9 mouse cellular contexts compared by ENCODE assay signal in genomic region chr9:69760371-69761301, GRCm38 (mm10). TPM values are rescaled to one million over a fixed set of nuclear protein-coding genes. Genes with fewer than 3 reads are reported as not detected.
DNase-seq lines count a peak whose midpoint lies in the region; ATAC-seq and TF ChIP-seq lines count a peak whose summit lies in the region.
"Had no signal": no experiment of that assay in that cellular context is flagged by ENCODE, and none has a peak within 500 bp of the region (broad histone marks: within the 10 kb centered on the region; RNA-seq: fewer than 3 reads in every experiment).

TSS of gene Foxb1 (minus strand) at chr9:69760940.

- H3K9me3 ChIP-seq in forebrain, embryonic 10.5 days: no peaks in the 10 kb centered on the region
- no peaks in the 10 kb centered on the region for H3K9me3 ChIP-seq in forebrain, embryonic 16.5 days (ENCODE audit: control insufficient read depth, low read length)
- no peaks in the 10 kb centered on the region for H3K9me3 ChIP-seq in E14TG2a.4 (ENCODE audit: low read length)
- H3K9me3 ChIP-seq in forebrain, embryonic 13.5 days (replicated peaks): no peaks in the 10 kb centered on the region
- no peaks in the 10 kb centered on the region for H3K9me3 ChIP-seq in midbrain, embryonic 11.5 days (ENCODE audit: control insufficient read depth, low read length)

- no peak within 1 kb of the TSS for H3K9ac ChIP-seq in forebrain, embryonic 16.5 days (replicated peaks; ENCODE audit: low read depth, low read length)
- peak within 1 kb of the TSS; percentile 40; the same call in 1 of the 2 replicates for H3K9ac ChIP-seq in forebrain, embryonic 13.5 days
- H3K9ac ChIP-seq in midbrain, embryonic 11.5 days (ENCODE audit: low read length): peak within 1 kb of the TSS; percentile 78

- H3K4me1 ChIP-seq in forebrain, embryonic 10.5 days: peaks cover 95% of the 10 kb centered on the region
- no peaks in the 10 kb centered on the region; the same call in 1 of the 2 replicates for H3K4me1 ChIP-seq in forebrain, embryonic 16.5 days (replicated peaks; ENCODE audit: control insufficient read depth, insufficient read depth, low read length)
- peaks cover 81% of the 10 kb centered on the region for H3K4me1 ChIP-seq in E14TG2a.4 (replicated peaks; ENCODE audit: low read depth, low read length)
- peaks cover 40% of the 10 kb centered on the region for H3K4me1 ChIP-seq in forebrain, embryonic 13.5 days
- H3K4me1 ChIP-seq in midbrain, embryonic 11.5 days (ENCODE audit: control insufficient read depth, insufficient read depth, low read length): peaks cover 68% of the 10 kb centered on the region

- DNase-seq in forebrain, embryonic 10.5 days (ENCODE audit: extremely low spot score, low spot score): peak; percentile 58
- peak; percentile 97 for DNase-seq in midbrain, embryonic 11.5 days (ENCODE audit: low spot score, missing footprints)
- DNase-seq in spleen, adult 18-20 months: no peak
- no peak for DNase-seq in right cerebral cortex, adult 18-20 months
- DNase-seq in urinary bladder, postnatal 4 days (ENCODE audit: low spot score in 2 of 2): no peak

- ATAC-seq in forebrain, embryonic 16.5 days: no peak
- 0 out of 2 replicates have a peak, but pooled peaks have one; percentile 8 for ATAC-seq in forebrain, embryonic 13.5 days
- ATAC-seq in midbrain, embryonic 11.5 days (ENCODE audit: low FRiP score): peak; percentile 57

- H3K36me3 ChIP-seq in forebrain, embryonic 10.5 days (replicated peaks): no peaks in the 10 kb centered on the region
- no peaks in the 10 kb centered on the region for H3K36me3 ChIP-seq in forebrain, embryonic 16.5 days (ENCODE audit: control insufficient read depth, insufficient read depth)
- no peaks in the 10 kb centered on the region for H3K36me3 ChIP-seq in E14TG2a.4 (ENCODE audit: insufficient read depth, low read length)
- no peaks in the 10 kb centered on the region for H3K36me3 ChIP-seq in forebrain, embryonic 13.5 days (ENCODE audit: poor library complexity, severe bottlenecking)
- H3K36me3 ChIP-seq in midbrain, embryonic 11.5 days (ENCODE audit: control insufficient read depth, insufficient read depth, low read length): no peaks in the 10 kb centered on the region

- peaks cover 100% of the 10 kb centered on the region for H3K27me3 ChIP-seq in forebrain, embryonic 10.5 days (ENCODE audit: poor library complexity, severe bottlenecking)
- H3K27me3 ChIP-seq in forebrain, embryonic 16.5 days (replicated peaks; ENCODE audit: control insufficient read depth, insufficient read depth, low read length): peaks cover 66% of the 10 kb centered on the region
- peaks cover 97% of the 10 kb centered on the region for H3K27me3 ChIP-seq in E14TG2a.4 (ENCODE audit: insufficient read depth, low read length)
- H3K27me3 ChIP-seq in forebrain, embryonic 13.5 days: peaks cover 99% of the 10 kb centered on the region
- H3K27me3 ChIP-seq in midbrain, embryonic 11.5 days (ENCODE audit: control insufficient read depth, insufficient read depth, low read length): peaks cover 19% of the 10 kb centered on the region

- H3K27ac ChIP-seq in forebrain, embryonic 10.5 days: peak within 1 kb of the TSS; percentile 82
- no peak within 1 kb of the TSS for H3K27ac ChIP-seq in forebrain, embryonic 16.5 days (ENCODE audit: low read length)
- no peak within 1 kb of the TSS for H3K27ac ChIP-seq in forebrain, embryonic 13.5 days
- H3K27ac ChIP-seq in midbrain, embryonic 11.5 days (ENCODE audit: low read depth, low read length): peak within 1 kb of the TSS; percentile 42

- no peak for TF ChIP-seq CTCF in E14TG2a.4 (conservative IDR thresholded peaks at IDR 0.05; ENCODE audit: low read length)

- H3K4me3 ChIP-seq in forebrain, embryonic 10.5 days: peak within 1 kb of the TSS; percentile 53
- H3K4me3 ChIP-seq in forebrain, embryonic 16.5 days (replicated peaks; ENCODE audit: low read length): no peak within 1 kb of the TSS
- H3K4me3 ChIP-seq in E14TG2a.4 (replicated peaks; ENCODE audit: low read length): peak within 1 kb of the TSS; percentile 74
- peak within 1 kb of the TSS; percentile 31 for H3K4me3 ChIP-seq in forebrain, embryonic 13.5 days
- peak within 1 kb of the TSS; percentile 56 for H3K4me3 ChIP-seq in midbrain, embryonic 11.5 days (ENCODE audit: low read depth, low read length)
- H3K4me3 ChIP-seq: erythroblast, embryonic 14.5 days had no signal

- no peak within 1 kb of the TSS; the same call in 1 of the 2 replicates for H3K4me2 ChIP-seq in forebrain, embryonic 16.5 days (ENCODE audit: low read length)
- peak within 1 kb of the TSS; percentile 45 for H3K4me2 ChIP-seq in forebrain, embryonic 13.5 days
- H3K4me2 ChIP-seq in midbrain, embryonic 11.5 days: peak within 1 kb of the TSS; percentile 88

- under 1% methylated on average over 60 of the region's 60 CpGs for WGBS in forebrain, embryonic 10.5 days
- WGBS in forebrain, embryonic 16.5 days: 0% methylated on average over 60 of the region's 60 CpGs
- under 1% methylated on average over 60 of the region's 60 CpGs for WGBS in forebrain, embryonic 13.5 days
- WGBS in midbrain, embryonic 11.5 days: under 1% methylated on average over 60 of the region's 60 CpGs

RNA-seq across cellular contexts. Expression of gene Foxb1, which starts in this region (rescaled TPM):
- 2.4 and 3.4 TPM in 2 replicates for polyA plus RNA-seq in forebrain, embryonic 10.5 days (2016; fragmentation: Nextera tagmentation; extraction: Ambion mirVana)
- polyA plus RNA-seq in forebrain, embryonic 16.5 days (2015; fragmentation: Nextera tagmentation; extraction: Ambion mirVana): 0.21 and 0.86 TPM in 2 replicates
- 1.6 and 3.2 TPM in 2 replicates for polyA plus RNA-seq in forebrain, embryonic 13.5 days (2015; fragmentation: Nextera tagmentation; extraction: Ambion mirVana)
- 6.1 and 6.5 TPM in 2 replicates for polyA plus RNA-seq in midbrain, embryonic 11.5 days (2014; fragmentation: Nextera tagmentation; extraction: Ambion mirVana)
- polyA plus RNA-seq: erythroblast, embryonic 14.5 days had no signal

Comparison
In these comparisons a context has a peak if more than half of its experiments do, and no peak if none do; other contexts are left out.
1. H3K27ac ChIP-seq: peak in forebrain, embryonic 10.5 days (single experiment) and midbrain, embryonic 11.5 days (single experiment); none in forebrain, embryonic 16.5 days (single experiment) and forebrain, embryonic 13.5 days (single experiment).
2. DNase-seq: peak in forebrain, embryonic 10.5 days (single experiment) and midbrain, embryonic 11.5 days (single experiment); none in spleen, adult 18-20 months (0 of 2), right cerebral cortex, adult 18-20 months (single experiment) and urinary bladder, postnatal 4 days (0 of 2).